Mouse (Mus musculus) cerebellum, adult 18-20 months (tissue): ENCODE measurements around the gene Chst15.

Experiments used
- DNase-seq, 2 experiments: peaks; one replicate each; pipeline ENCODE4 v3.0.0; 2021

The Chst15 gene

DNA sequence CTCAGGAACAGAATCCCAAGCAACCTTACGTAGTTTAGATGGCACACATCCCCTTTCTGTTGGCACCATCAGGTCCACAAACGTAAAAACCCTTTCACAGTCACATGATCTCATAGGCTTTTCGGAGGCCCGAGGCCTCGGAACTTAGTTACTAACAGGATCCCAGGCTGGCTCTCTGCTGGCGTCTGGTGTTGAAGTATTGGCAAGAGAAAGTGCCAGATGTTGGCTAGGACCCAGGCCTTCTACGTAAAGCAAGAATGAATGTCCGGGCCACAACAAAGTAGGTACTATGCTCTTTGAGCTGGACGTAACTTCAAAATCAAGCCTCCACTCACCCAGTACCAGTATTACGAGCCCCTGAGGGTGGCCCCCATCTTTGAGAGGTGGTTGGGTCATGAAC, 103.0 kb downstream of the Chst15 start:
- peak in 1 of 2 experiments; percentile 34 for DNase-seq

DNA sequence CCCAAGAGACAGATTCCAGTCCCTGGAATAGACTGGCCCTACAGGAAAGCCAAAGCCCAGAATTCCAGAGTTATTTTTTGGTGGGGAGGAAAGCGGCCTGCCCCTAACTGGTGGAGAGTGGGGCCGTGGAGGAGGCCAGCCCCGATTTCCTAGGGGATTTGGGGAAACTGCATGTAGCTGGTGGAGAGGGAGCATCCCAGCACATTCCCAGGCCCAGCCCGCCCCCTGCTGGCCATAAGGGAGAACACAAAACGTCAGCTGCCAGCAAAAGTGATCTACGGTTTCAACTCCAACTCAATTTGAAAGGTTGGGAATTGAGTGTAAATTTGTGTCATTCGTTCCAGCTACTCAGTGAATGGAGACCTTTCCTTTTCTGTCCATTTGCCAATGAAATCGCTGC, 103.6 kb downstream of the Chst15 start:
- peak; percentile 73 to 86 for DNase-seq

DNA sequence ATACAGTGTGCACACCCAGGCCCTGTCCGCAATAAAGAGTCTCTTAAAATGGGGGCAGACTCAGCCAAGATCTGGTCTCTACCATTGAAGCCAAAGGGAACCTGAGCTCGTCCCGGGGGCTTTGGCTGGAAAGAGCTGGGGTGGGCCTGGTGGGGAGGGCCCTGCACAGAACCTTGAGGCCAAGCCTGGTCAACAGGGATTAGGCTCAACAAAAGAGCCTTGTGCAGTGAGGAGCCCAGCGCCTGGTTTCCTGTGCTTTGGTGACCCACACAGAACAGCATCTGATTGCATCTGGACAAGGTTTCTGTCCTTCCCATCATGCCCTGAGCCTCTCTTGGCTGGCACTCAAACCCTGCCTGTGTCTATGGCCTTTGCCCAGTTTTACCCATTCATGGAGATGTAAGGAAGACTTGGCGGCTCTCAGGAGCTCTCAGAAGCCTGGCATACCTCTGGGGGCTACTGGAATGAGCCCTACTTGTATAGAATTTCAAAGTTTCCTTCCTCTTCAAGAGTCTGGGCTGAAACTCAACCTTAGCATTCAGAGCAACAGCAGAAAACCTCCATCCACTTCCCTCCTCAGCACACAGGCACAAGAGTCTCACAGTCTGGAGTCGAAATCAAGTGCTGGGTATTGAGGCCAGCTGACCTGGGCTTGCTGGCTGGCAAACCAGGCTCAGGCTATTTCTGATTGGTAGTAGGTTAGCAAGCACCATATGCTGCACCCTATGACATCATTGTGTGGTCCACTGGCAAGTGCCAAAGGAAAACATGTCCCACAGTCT, 104.9 kb downstream of the Chst15 start:
- peak; percentile 71 to 84 for DNase-seq

DNA sequence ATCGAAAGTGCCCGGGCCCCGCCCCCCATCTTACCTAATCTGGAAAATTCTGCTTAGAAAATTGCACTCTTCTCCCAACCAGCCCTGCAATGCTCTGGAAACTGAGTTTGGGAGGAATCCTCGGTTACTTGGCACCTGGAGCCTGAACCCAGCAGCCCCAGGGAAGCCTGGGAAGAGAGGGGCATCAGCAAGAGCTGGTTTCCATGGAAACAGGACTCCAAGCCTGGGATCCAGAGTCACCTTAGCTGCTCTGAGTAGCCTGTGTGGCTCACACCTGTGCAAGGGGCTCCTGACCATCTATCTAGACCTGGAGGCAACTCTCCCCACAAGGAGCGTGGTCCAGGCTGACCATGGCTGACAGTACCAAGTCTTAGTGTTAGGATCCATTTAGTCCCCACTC, 106.4 kb downstream of the Chst15 start:
- no peak for DNase-seq

DNA sequence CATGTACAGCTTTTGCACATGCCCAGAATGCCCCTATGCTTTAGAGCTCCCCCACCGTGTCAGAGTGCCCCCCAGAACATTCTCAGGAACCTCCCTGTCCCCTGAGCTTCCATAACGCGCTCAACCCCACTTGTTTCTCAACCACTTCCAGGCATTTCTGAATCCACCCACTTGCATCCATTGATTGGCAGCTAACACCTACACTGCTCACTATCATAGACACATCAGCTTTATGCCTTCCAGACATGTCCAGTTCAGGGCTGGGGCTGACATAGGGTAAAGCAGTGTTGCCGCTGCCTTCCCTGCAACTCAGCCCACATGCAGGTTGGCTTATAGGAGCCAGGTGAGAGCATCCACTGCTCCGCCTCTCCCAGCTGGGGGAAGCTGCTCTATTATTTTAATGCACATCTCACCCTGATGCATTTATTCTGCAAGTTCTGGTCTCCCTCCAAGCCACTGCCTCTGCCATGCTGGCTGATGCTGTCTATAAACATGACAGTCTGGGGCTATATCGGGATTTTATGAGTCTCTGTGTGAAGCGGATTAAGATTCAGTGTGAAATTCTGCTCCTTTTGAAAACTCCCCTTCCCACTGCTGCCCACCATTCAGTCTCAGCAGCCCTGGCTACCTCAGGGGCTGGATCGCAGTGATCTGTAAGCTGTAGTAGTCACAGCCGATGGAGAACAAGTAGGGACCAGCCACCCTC, 107.9 kb downstream of the Chst15 start:
- DNase-seq: no peak

DNA sequence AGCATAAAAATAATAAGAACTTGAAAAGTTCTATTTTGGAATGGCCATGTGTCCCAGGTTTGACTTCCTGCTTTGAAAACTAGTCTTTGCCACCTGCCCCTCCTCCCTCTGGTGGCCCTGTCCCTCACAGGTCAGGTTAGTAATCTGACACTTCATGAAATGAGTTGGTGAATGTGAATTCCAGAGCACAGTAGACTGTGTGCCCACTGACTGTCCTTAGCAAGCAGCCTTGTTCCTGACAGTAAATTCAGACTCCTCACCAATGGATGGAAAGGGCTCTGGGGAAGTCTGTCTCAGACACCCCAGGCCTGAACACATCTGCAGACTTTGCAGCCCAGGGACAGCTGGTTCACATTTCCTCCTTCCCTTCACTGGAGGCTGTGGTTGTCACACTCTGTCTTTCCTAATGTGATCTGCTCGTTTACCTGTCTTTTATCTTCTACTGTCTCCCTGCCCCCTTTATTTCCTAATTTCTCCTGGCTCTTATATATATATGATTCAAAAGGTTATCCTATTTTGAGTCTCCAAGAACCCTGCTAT, 112.9 kb downstream of the Chst15 start:
- no peak for DNase-seq

DNA sequence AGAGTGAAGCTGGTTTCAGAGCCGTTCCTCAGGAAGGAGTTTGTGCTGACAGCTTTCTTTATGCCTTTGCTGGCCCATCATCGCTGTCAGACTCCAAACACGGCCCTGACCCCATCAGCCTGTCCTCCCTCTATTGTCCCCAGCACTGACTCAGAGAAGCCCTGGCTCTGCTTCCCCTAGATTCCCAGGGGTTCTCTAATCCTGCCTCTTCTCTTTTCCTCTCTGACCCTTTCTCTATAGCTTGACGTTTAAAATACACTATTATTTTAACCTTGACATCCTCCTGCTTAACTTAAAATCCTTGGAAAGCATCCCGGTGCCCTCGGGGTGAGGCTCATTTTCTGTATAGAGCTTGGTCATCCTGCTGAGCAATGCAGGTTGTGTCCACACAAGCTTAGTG, 117.3 kb downstream of the Chst15 start:
- no peak for DNase-seq

DNA sequence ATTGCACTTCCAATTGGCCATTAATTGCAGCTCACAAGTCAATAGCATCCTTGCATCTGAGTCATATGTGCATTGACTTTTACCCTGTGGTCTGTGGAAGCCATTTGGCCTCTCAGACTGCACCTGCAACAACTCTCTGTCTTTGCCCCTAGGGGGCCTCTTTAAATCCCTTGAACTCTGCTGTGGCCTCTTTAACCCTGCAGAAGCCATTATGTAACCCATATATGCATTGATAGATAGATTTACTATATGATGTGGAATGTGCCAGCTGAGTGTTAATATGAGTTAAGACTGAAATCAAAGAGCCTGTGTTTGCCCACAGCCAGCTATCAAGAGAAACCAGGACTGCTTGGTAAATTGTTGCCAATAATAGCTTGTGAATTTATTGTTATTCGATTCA, 118.2 kb downstream of the Chst15 start:
- DNase-seq: no peak

DNA sequence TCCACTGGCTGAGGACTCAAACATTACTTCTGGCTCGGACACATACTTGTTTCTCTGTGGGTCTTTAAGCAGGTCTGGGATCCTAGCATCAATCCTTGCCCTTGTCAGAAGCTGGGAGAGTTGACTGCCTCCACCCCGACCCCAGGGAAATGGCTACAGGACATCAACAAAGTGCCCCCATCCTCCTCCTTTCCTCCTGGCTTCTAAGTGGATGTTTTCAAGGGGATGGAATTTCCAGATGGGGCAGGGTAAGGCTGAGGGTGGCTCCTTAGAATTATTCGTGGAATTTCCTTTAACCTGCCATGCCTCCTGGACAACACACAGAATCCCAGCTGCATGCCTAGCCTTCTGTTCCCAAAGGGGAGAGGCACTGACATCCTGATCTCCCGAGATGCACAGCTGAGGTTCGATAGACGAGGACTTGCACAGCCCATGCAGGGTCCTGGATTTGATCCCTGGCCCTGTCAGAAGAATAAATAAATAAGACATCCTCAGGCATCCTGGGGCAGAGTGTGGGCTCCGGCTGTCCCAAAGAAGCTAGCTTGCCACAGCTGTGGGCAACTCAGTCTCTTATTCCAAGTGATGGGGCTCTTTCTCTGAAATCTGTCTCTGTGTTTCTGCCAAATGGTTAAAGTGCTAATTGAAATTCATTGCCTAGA, 119.1 kb downstream of the Chst15 start:
- no peak for DNase-seq

DNA sequence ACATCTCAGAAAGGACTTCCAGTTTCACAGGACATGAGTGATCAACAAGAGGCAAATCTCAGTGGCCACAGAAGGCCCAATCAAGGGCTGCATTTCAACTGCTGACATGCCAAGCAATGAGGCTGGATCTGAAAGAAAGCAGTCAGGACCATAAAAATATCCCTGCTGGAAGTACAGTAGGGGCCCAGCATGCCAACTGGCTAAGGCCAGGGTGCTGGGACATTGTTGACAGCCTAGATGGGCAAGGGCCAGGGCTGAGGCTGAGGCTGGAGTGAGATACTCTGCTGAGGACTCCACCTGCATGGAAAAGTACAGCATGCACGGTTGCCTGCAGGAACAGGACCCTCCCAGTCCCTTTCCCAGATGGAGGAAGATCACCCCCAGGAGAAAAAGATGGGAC, 120.4 kb downstream of the Chst15 start:
- no peak for DNase-seq

DNA sequence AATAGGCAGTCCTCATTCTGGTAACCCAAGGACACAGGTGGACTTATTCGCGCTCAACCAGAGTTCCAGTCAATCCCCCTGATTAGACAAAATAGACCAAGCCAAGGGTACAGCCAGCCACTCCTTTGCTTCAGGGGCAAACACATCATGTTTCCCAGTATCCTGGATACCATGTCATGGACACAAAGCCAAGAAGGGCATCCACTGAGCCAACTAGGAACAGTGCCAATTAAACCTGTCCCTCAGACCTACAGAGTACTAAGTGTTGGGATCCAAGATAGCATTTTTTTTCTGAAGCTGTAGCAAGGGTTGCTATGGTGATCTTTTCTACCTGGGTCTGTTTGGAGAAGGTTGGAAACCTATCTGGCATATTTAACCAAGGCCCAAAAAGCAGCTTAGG, 123.4 kb downstream of the Chst15 start:
- no peak for DNase-seq

DNA sequence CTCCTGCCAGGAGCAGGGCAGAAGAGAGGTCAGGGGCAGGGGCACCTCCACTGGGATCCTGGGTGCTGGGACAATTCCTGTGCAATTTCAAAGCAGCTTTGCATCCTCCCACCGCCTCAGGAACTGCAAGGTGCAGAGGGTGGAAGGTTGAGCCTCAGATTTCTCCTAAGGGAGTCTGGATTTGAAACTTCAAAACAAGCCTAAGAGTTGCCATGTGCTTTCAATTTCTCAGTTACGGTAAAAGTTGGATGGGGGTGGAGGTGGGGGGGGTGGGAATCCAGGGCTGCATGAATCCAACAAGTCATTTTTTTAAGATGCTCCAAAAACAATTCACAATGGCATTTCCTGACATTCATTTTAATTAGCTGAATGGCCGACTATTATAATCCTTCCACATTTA, 129.6 kb downstream of the Chst15 start:
- DNase-seq: no peak
